ENCODE assay signal across 7 mouse cellular contexts in genomic region chr11:98836651-98837141, GRCm38 (mm10). TPM values are rescaled to one million over a fixed set of nuclear protein-coding genes. Genes with fewer than 3 reads are reported as not detected.
DNase-seq lines count a peak whose midpoint lies in the region; ATAC-seq and TF ChIP-seq lines count a peak whose summit lies in the region.

Gene Rapgefl1, plus strand, starts transcription at chr11:98836785.

- WGBS in intestine, embryonic 16.5 days: under 1% methylated on average over 47 of the region's 48 CpGs
- under 1% methylated on average over 47 of the region's 48 CpGs for WGBS in limb, embryonic 10.5 days
- WGBS in midbrain, embryonic 13.5 days: 1% methylated on average over 43 of the region's 48 CpGs
- WGBS in small intestine, adult 2 months: under 1% methylated on average over 45 of the region's 48 CpGs

- peaks cover 7% of the 10 kb centered on the region for H3K36me3 ChIP-seq in intestine, embryonic 16.5 days (ENCODE audit: control insufficient read depth, insufficient read depth, low read length)
- peaks cover 34% of the 10 kb centered on the region for H3K36me3 ChIP-seq in limb, embryonic 10.5 days
- peaks cover 33% of the 10 kb centered on the region for H3K36me3 ChIP-seq in midbrain, embryonic 13.5 days
- peaks cover 23% of the 10 kb centered on the region for H3K36me3 ChIP-seq in small intestine, adult 2 months (ENCODE audit: control insufficient read depth, insufficient read depth, low read length)

- peak; percentile 67 for TF ChIP-seq POLR2A in small intestine, adult 2 months (IDR thresholded peaks at IDR 0.05; ENCODE audit: low read depth, low read length)

- peak within 1 kb of the TSS; percentile 80 for H3K4me3 ChIP-seq in intestine, embryonic 16.5 days (ENCODE audit: low read length)
- H3K4me3 ChIP-seq in limb, embryonic 10.5 days: peak within 1 kb of the TSS; percentile 67
- peak within 1 kb of the TSS; percentile 58 for H3K4me3 ChIP-seq in midbrain, embryonic 13.5 days (replicated peaks)
- H3K4me3 ChIP-seq in small intestine, adult 2 months (ENCODE audit: low read depth, low read length): peak within 1 kb of the TSS; percentile 99

- H3K27me3 ChIP-seq in intestine, embryonic 16.5 days (replicated peaks; ENCODE audit: control insufficient read depth, insufficient read depth, low read length): no peaks in the 10 kb centered on the region
- H3K27me3 ChIP-seq in limb, embryonic 10.5 days (ENCODE audit: low read depth, poor library complexity, severe bottlenecking): peaks cover 34% of the 10 kb centered on the region
- peaks cover 15% of the 10 kb centered on the region for H3K27me3 ChIP-seq in midbrain, embryonic 13.5 days
- H3K27me3 ChIP-seq in small intestine, adult 2 months (ENCODE audit: control insufficient read depth, insufficient read depth, low read length): 0 out of 2 replicates have a peak, but pooled peaks cover 4% of the 10 kb centered on the region

- H3K4me2 ChIP-seq in intestine, embryonic 16.5 days (ENCODE audit: low read depth, low read length): peak within 1 kb of the TSS; percentile 100
- peak within 1 kb of the TSS; percentile 97 for H3K4me2 ChIP-seq in midbrain, embryonic 13.5 days (replicated peaks)

- no peak for TF ChIP-seq CTCF in small intestine, adult 2 months (IDR thresholded peaks at IDR 0.05; ENCODE audit: extremely low read depth, insufficient read length, insufficient replicate concordance, low read depth, low read length)

- intact Hi-C loops in gastrocnemius, postnatal 36 days (cut with DNase I): no loop called here

- DNase-seq in adrenal gland, postnatal 10 days: peak; percentile 93
- peak; percentile 93 for DNase-seq in embryo, embryonic 11 days
- peak; percentile 69 to 81 for DNase-seq in gastrocnemius, postnatal 36 days
- DNase-seq in limb, embryonic 10.5 days (ENCODE audit: low spot score): peak; percentile 92

- H3K9me3 ChIP-seq in intestine, embryonic 16.5 days (ENCODE audit: control insufficient read depth, low read length): no peaks in the 10 kb centered on the region
- H3K9me3 ChIP-seq in limb, embryonic 10.5 days (replicated peaks): no peaks in the 10 kb centered on the region
- no peaks in the 10 kb centered on the region for H3K9me3 ChIP-seq in midbrain, embryonic 13.5 days

- peak within 1 kb of the TSS; percentile 25; the same call in 1 of the 2 replicates for H3K27ac ChIP-seq in intestine, embryonic 16.5 days (ENCODE audit: low read length)
- H3K27ac ChIP-seq in limb, embryonic 10.5 days: peak within 1 kb of the TSS; percentile 78
- peak within 1 kb of the TSS; percentile 61 for H3K27ac ChIP-seq in midbrain, embryonic 13.5 days
- peak within 1 kb of the TSS; percentile 65 for H3K27ac ChIP-seq in small intestine, adult 2 months (ENCODE audit: insufficient read depth, low read depth, low read length)

- peak within 1 kb of the TSS; percentile 81 for H3K9ac ChIP-seq in intestine, embryonic 16.5 days (ENCODE audit: low read depth, low read length)
- peak within 1 kb of the TSS; percentile 76 for H3K9ac ChIP-seq in midbrain, embryonic 13.5 days (replicated peaks)

- peaks cover 23% of the 10 kb centered on the region for H3K4me1 ChIP-seq in intestine, embryonic 16.5 days (ENCODE audit: control insufficient read depth, insufficient read depth, low read length)
- H3K4me1 ChIP-seq in limb, embryonic 10.5 days: peaks cover 36% of the 10 kb centered on the region
- H3K4me1 ChIP-seq in midbrain, embryonic 13.5 days (replicated peaks): peaks cover 56% of the 10 kb centered on the region
- peaks cover 20% of the 10 kb centered on the region for H3K4me1 ChIP-seq in small intestine, adult 2 months (ENCODE audit: control insufficient read depth, insufficient read depth, insufficient read length, low read length)

- ATAC-seq in intestine, embryonic 16.5 days: peak; percentile 90
- ATAC-seq in midbrain, embryonic 13.5 days: peak; percentile 89

RNA-seq across cellular contexts. Expression of gene Rapgefl1, which starts in this region (rescaled TPM):
- total RNA-seq in adrenal gland, postnatal 10 days (2021): 1 to 10 TPM in 1 of 2 experiments, under 1 TPM in 1; 0.93 to 1.6 TPM
- total RNA-seq in gastrocnemius, postnatal 36 days (2021): under 1 TPM; 0.12 to 0.15 TPM
- polyA plus RNA-seq in intestine, embryonic 16.5 days (2015; fragmentation: Nextera tagmentation; extraction: Ambion mirVana): 0.67 and 1.1 TPM in 2 replicates
- polyA plus RNA-seq in limb, embryonic 10.5 days (2016; fragmentation: Nextera tagmentation; extraction: Ambion mirVana): 1.4 and 1.9 TPM in 2 replicates
- polyA plus RNA-seq in midbrain, embryonic 13.5 days (2015; fragmentation: Nextera tagmentation; extraction: Ambion mirVana): 4.7 and 5.8 TPM in 2 replicates
- 11.4 and 47.6 TPM in 2 replicates for polyA plus RNA-seq in small intestine, adult 2 months (2012; rRNA removed)

Comparison
In these comparisons a context has a peak if more than half of its experiments do, and no peak if none do; other contexts are left out.
1. Peak in every context shown above with its lines: DNase-seq, ATAC-seq, H3K4me3 ChIP-seq and H3K27ac ChIP-seq.
2. Peak in DNase-seq in gastrocnemius, postnatal 36 days; RNA of the gene not detected or under 1 TPM.
3. H3K27ac ChIP-seq: peak in every context shown above with its lines; median percentile 78 in limb, embryonic 10.5 days; 65 in small intestine, adult 2 months; 61 in midbrain, embryonic 13.5 days; 25 in intestine, embryonic 16.5 days.